Mouse (Mus musculus): ENCODE results near the gene Kcng3.

- TF ChIP-seq POLR2A (IDR thresholded peaks at IDR 0.05; ENCODE audit: low read depth, low read length) (no peak), CTCF (IDR thresholded peaks at IDR 0.05; ENCODE audit: extremely low read depth, insufficient read length, insufficient replicate concordance, low read depth, low read length) (no peak)
Measured at GRCm38 (mm10) chr17:83587731-83588130, 44.0 kb downstream of the Kcng3 start.

All from small intestine, adult 2 months (tissue).